Mouse (Mus musculus) adipose tissue, adult 10 weeks (tissue): ENCODE data around the gene Ptgr2. TPM values are rescaled to one million over a fixed set of nuclear protein-coding genes. Genes with fewer than 3 reads are reported as not detected.

Experiments used
- polyA plus RNA-seq: library from polyadenylated mRNA; stranded (reverse); fragments of 350-450 nt; fragmentation: Illumina TruSeq; extraction: RNeasy Lipid Tissue Mini Kit (QIAGEN cat#74804); gene quantifications from one replicate; pipeline ENCODE4 v1.2.3, GENCODE M21; 2014; ENCODE audit warnings: low read depth, low replicate concordance

Ptgr2 gene
- polyA plus RNA-seq = 60.9 TPM

DNA sequence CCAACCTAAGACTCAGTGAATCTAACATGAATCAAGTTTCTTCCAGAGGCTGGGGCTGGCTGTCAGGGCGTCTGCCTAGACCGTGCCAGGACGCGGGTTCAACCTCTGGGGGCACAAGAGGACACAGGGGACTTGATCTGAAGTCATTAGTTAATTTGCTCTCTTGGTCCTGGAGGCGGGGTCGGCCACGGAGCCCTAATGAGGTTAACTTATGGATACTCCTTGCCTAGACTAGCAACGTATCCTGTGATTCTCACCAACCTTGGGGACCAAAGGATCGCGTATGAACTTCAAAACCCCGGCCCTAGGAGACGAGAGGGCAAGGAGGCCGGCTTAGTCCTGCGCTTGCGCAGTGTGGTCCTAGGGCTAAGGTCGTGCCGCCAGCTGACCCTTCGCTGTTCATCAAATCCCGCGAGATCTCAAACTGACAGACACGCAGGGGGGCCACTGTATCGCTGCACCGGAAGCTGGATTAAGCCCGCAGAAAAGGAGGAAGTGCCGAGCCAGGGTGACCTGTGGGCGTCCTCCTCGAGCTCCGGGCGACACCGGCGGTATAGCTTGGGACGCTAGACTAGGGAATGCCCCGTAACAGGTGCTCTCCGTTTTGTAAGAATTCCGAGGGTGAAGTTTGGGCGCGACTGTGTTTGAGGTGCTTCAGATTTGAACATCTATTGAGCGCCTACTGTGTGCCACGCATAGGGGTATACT, at the start of gene Ptgr2:
Gene Ptgr2, plus strand, starts transcription at position 348 of the 708 bp plus-strand sequence.

DNA sequence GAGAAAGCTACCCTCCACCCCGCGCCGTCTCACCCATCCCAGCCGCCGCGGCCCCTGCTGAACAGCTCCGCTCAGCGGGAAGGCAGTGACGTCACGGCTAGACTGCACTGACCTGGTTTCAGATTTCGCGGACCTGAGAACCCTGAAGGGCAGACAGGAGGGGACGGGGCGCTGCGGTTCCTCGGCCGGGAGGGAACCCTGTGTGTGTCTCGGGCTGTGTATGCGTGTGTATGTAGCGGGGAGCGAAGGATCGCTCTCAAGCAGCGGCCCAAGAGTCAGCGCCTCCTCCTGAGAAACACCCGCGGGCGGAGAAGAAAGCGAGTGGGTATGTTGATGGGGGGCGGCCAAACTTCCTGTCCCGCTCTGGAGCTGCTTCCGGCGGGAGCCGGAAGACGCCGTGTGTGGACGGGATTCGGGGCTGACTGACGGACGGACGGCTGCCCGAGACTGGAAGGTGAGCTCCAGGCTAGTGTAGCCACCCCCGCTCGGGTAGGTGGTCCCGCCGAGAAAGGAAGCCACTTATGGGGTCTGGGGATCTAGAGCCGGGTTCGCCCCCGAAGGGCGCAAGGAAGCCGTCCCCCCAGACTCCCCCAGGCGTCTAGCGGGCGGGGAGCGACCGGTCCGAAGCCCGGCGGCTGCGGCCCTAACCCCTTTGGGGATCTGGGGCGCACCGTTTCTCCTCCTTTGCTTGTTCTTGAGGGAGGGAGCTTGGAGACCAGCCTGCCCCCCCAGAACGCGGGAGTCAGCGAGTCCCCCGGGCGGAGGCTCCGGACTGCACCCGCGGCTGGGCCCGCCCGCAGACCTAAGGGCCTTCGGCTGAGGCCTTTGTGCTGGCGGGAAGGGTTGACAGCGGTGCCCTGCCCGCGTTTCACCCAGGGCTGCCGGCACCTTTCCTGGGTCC, 31.9 kb downstream of the Ptgr2 start, which contains the start of gene Zfp410:
Gene Zfp410, plus strand, starts transcription at position 132 of the 901 bp plus-strand sequence.

DNA sequence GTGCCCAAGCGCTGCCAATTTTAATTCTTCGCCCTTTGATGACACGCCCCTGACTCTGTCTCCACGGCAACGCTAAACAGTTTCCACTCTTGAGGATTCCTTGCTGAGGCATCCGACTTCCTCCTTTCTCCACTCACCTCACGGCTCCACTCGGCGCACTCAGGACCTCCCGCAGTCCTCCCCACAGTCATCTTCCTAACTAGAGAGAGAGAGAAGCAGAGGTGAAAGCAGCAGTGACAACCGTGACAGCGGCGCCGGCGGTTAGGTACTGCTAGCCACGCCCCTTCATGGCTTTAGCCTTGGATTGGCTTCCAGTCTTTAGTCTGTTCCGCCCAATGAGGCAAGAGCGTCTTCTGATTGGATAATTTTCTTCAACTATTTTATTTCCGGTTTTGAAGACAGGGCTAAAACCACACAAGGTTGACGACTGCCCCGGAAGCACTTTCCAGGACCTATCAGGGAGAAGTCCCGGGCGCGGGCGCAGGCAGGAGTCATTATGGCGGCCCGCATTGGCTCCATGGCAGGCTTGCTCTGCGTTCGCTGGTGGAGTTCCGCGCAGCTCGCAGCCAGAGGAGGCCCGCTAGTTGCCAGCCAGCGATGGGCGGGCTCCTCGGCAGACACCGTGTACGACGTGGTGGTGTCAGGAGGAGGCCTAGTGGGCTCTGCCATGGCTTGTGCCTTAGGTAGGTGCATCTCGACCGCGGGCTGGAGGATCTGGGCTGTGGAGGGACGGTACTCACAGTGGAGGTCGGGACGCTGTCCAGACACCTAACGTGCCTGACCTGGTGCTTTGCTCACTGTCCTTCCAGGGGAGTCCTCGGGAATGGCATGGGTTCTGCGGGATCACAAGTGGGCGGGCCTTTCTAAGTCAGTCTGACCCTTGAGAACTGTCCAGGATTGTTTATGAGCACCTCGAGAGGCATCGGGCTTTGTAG, 76.8 kb downstream of the Ptgr2 start, which contains the start of the genes Coq6 and Fam161b:
Gene Coq6, plus strand, starts transcription at position 103 of the 935 bp plus-strand sequence.
Gene Fam161b, minus strand, starts transcription at position 279 of the 935 bp plus-strand sequence.

Other genes starting within 250 kb of the Ptgr2 start
- 2.2 TPM for gene Acot4, start 246.9 kb upstream of the Ptgr2 start, polyA plus RNA-seq
- not detected for gene Gm49366, start 246.3 kb upstream of the Ptgr2 start, polyA plus RNA-seq
- not detected for gene Acot3, start 233.1 kb upstream of the Ptgr2 start, polyA plus RNA-seq
- gene Acot5, start 215.9 kb upstream of the Ptgr2 start, polyA plus RNA-seq = 0.42 TPM
- gene Acot6, start 184.6 kb upstream of the Ptgr2 start, polyA plus RNA-seq = 6.1 TPM
- 13.8 TPM for gene Dnal1, start 170.9 kb upstream of the Ptgr2 start, polyA plus RNA-seq
- 0.45 TPM for gene Pnma1, start 136.7 kb upstream of the Ptgr2 start, polyA plus RNA-seq
- gene Elmsan1, start 66.4 kb upstream of the Ptgr2 start, polyA plus RNA-seq = 13.1 TPM
- 34.4 TPM for gene Zfp410, start 31.6 kb downstream of the Ptgr2 start, polyA plus RNA-seq
- 23.9 TPM for gene Coq6, start 76.4 kb downstream of the Ptgr2 start, polyA plus RNA-seq
- 3.2 TPM for gene Fam161b, start 76.6 kb downstream of the Ptgr2 start, polyA plus RNA-seq
- 31.1 TPM for gene Entpd5, start 123.8 kb downstream of the Ptgr2 start, polyA plus RNA-seq
- 5.8 TPM for gene Bbof1, start 123.8 kb downstream of the Ptgr2 start, polyA plus RNA-seq
- gene Rnf113a2, start 132.0 kb downstream of the Ptgr2 start, polyA plus RNA-seq = 20.3 TPM
- gene Aldh6a1, start 165.8 kb downstream of the Ptgr2 start, polyA plus RNA-seq = 353 TPM
- gene Lin52, start 166.2 kb downstream of the Ptgr2 start, polyA plus RNA-seq = 15.7 TPM